Mouse (Mus musculus) cerebellum, adult 18-20 months (tissue): ENCODE data around the gene Gja1.
"Not testable (repeated sequence)": the region's sequence is repeated elsewhere in the genome, so short reads cannot be mapped to it uniquely, and the experiment has no call there.

ENCODE experiments used
- DNase-seq, 2 experiments: peaks; one replicate each; pipeline ENCODE4 v3.0.0; 2021

Gene Gja1

DNA sequence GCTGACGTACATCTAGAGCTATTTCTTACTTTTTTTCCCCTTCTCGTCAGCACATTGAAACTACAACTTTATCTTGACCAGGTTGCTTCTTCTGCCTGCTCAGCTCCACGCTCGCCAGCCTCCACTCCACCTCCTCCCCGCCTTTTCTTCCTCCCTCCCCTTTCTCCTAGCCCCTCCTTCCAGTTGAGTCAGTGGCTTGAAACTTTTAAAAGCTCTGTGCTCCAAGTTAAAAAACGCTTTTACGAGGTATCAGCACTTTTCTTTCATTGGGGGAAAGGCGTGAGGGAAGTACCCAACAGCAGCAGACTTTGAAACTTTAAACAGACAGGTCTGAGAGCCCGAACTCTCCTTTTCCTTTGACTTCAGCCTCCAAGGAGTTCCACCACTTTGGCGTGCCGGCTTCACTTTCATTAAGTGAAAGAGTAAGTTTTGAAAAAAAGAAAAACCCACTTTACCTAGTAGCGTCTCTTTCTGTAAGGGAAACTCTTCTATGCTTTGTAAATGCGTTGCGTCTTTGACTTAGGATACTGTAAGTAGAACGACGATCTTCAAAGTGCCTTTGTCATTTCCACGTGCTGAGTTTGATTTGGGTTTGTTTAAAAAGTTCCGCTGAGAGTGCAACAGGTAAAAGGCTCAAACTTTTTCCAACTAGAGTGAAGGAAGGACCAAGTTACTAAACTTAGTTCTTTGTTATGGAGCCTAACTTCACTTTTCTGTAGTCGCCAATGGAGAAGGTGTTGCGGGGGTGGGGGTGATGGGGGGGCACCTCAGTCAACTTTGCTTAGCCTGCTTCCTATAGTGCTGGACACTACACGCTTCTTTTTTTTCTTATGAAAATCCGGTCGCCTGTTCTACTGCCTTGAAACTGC, at the start of gene Gja1:
Gja1 (plus strand) TSS at position 234 of the 869 bp plus-strand sequence.
- no peak for DNase-seq

DNA sequence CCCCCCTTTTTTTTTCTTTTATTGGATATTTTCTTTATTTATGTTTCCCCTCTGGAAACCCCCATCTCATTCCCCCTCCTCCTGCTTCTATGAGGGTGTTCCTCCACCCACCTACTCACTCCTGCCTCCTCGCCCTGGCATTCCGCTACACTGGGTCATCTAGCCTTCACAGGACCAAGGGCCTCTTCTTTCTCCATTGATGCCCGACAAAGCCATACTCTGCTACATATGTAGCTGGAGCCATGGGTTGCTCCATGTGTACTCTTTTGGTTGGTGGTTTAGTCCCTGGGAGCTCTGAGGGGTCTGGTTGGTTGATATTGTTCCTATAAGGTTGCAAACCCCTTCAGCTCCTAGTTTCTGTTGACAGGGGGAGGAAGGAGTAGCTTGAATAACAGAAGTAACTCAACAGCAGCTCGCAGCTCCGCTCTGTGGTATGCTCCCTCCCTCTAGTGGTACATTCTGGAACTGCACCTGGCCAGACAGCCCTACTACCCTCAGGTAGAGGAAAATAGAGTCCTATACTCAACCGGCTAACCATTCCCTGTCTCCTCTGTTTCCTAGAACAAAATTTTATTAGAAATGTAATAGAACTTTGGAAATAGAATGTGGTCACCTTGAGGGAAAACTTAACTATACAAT, 38.2 kb upstream of the Gja1 start:
- DNase-seq = peak; percentile 74 to 75

DNA sequence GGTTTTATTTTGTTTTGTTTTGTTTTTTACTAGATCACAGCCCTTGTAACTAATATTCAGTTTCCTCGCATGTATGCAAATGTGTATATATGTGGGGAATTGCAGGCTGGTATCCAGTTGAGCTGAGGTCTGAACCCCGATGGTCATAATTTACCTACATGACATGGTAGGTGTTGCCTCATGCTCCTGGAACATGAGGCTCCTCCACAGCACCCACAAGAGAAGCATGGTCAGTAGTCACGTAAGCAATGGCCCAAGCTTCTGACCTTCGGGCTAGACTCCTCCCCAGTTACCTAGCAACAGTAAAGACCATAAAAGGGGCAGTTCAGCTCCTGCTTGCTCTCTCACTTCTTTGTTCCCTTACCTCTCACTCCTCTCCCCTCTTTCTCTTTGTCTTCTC, 16.7 kb upstream of the Gja1 start:
- no peak for DNase-seq

DNA sequence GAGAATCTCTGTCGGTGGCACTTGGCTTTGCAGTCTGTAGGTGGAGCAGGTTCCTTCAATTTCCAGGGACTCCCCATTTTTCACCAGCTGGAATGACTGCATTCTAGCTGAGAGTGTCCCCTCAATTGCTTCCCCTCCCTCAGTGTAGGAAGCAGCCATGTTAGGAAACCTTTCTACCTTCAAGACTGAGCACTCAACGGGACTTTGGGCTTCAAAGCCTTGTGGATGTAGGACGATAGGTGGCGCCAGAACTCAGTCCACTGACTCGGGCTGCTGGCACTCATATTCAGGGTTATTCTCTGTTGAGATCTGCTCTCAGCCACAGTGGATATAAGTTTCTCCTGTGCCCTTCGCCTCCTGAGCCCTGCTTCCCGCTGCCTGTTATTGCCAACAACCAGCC, 8.1 kb upstream of the Gja1 start:
- DNase-seq = peak; percentile 67 to 76

DNA sequence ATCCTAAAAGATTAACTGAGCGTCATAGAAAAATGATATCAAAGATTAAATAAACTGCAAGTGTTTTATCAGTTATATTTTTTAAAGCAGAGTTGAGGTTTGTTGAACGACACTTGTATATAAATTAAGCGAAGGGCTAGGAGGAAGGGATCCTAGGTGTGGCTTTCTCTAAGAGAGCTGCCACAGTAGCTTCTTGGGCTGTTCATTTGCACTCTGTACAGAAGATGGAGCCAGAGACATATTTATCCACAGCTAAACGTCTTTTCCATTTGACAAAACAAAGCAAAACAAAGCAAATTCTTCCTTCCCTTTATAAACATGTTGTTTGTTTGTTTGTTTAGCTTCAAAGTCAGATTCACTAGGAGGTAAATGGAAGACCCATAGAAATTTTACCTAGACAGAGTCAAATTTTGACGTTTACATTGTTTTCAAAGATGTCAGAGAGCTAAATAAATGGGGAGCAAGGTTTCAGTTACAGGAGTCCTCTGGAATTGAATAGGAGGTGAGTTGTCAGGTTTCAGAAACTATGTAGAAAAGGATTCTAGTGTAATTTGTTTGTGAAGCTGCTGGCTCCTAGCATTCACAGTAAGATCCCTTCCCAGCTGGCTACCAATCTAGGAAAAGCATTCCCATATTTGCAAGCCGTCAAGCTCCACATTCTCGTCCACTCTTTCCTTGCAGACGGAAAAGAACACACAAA, 4.0 kb upstream of the Gja1 start:
- no peak for DNase-seq

DNA sequence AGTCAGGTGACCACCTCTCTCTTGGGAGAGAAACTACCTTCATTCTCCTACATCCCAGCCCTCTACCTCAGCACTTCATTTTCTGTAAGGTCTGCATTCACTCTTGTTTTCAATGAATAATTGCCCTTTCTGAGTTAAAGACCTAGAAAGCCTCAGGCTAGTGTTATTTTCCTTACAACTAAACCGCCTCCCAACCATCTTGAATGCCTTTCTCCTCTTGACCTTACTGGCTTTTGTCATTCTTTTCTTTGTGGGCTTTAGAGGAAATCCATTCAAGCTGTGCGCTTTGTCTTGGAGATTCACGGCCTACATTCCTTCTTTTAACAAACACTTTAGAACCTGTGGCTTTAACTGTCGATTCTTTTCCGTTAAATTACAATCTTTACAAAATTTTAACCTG, 3.0 kb upstream of the Gja1 start:
- DNase-seq = no peak

DNA sequence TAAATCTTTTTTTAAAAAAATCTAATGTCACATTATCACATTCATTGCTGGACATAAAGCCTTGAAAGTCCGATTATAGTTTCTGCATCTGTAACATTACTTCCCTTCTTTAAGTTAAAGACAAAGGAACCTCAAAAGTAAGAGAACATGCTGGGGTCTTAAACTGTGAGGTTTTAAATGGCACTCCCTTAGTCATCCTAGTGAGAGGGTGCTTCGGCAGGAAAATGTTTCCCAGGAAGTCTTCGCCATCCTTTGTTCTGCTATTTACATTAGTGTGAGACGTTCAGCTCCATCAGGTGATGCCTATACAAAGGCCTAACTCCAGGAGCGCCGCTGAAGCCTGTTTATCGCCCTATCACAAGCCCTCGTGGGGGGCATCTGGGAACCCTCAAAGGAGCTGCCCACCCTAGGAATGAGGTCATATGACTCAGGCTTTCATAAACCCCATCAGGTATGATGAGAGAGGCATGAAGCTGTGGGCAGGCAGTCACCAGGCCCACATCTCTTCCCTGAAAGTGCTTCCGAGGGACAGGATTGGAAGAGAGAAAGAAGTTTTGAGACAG, 1.1 kb upstream of the Gja1 start:
- DNase-seq = no peak

DNA sequence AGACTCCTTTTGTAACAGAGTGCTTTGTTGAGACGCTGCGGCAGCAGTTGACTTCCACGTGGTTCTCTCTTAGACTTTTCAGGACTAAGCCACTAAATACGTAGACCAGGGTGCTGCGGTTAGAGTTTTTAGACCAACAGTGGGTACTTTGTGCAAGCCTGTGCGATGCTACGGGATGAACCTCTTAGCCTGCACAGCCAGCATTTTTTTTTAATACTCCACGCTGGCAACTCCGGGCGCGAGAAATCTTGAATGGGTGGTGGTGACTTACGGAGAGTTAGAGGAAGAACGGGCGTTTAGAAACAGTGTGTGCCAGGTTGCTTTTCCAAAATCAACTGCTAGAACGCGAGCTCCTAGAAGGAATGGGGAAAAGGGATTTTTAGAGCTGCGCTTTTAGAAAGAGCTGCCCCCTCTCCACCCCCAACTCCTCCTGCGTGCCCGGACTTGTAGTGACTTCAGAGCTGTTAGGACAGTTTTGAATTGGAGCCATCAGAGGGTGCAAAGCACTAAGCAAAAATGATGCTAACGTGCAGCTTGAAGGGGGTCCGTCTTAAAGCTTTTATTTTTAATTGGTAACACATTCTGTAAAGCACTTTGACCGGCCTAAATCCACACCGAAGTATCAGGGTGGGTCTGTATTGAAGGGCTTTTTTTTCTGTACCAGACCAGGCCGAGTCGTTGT, 977 bp downstream of the Gja1 start:
- no peak for DNase-seq

DNA sequence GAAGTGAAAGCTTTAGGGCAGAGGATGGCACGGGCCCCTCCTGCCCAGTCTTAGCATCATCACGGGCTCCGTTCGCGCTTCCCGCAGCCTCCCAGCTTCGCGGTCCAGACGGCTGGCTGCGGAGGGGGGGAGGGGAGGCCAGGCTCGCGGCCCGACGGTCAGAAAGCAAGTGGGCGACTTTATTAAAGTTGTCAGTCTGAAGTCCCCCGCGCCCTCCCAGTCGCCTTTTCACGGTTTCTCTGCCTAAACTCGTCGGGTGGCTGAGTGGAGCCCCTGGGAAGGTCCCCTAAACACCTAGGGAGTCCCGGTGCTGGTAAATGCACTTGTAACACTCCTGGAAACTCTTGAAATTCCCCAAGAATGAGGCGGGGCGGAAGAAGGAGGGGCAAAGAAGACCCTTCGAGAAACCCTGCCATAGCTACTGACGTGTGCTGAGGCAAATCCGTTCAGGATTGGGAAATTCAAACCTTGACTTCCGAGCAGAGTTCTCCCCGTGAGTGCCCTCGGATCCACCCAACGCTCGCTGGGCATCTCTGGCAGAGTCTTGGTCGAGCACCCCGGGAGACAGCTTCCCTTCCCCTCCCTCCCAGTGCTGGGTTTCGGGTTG, 1.6 kb downstream of the Gja1 start:
- peak in 1 of 2 experiments; percentile 7 for DNase-seq

DNA sequence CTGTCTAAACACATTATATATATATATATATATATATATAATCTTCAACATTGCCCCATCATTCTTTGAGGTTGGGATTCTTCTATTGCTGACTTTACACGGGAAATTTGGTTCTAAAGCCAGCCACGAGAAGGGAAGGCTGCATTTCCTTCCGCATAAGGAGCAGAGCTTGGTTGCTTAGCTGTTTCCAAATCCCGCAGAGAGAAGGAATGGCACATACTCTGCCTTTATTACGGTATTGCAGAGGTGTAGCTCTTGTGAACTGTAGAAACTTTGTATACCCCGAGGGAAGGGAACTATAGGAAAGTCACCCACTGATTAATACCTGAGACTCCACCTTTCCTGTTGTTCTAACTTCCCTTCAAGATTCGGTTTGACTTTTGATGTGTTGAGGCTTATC, 2.6 kb downstream of the Gja1 start:
- DNase-seq = no peak

DNA sequence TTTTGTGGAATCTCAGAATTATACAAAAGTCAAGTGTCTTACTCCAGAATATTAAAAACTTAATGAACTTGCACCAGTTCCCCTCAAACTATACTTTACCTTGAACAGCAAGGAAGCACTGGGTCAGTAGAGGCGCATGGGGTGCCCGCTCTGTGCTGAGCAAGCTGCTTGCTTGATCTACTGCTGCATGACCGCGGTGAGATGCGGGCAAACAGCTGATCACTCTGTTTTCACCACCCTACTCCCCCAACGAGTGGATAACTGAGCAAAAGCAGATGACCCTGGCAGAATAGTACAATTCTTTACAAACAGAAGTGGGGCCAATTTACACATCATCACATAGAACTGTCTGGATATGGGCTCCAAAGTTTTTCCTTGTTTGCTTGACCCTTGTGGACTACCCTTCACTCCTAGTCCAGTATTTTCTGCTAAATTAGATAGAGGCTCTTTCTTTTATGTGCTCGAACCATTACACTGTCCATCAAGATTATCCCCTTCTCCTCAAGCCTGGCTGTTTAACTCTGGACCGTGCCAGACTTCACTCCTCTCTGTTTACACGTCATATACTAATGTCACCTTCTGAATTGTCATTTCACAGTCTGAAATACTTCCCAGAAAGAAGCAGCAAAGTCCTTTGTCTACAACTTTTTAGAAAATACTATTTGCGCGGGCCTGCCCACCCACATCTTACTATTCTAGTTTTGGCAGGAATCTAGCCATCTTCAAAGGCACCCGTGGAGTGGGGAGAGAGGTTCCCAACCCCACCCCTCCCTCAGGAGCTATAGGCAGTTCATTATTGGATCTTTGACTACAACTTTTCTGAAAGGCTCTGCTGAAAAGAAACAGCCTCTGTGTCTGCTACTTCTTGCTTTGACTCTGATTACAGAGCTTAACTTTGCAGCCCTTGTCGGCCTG, 8.3 kb downstream of the Gja1 start:
- DNase-seq = no peak

DNA sequence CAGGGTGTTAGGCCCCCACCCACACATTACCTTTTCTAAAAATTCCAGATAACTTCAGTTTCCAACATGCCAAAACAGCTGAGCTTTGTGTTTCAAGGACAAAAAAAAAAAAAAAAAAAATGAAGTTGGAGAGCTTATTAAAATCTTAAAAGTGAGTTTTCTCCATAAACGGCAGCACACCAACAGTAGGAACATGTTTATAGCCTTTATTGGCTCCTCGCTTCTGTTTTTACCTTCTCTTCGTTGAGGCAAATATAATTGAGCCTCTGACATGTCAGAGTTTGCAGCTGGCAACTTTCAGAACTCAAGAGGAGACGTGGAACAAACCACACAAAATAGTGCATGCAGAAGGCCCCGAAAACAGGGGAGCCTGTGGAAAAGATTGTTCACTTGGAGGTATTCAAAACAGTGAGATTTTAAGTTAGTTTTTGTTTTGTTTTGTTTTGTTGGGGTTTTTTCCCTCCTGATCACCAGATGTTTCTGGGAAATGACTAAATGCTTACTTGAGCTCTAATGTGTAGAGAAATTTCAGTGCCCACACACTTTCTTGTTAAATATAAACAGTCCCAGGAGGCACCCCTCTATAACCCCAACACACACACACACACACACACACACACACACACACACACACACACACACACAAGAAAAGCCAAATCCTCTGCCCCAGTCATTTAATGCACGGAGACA, 16.1 kb downstream of the Gja1 start:
- DNase-seq = no peak

DNA sequence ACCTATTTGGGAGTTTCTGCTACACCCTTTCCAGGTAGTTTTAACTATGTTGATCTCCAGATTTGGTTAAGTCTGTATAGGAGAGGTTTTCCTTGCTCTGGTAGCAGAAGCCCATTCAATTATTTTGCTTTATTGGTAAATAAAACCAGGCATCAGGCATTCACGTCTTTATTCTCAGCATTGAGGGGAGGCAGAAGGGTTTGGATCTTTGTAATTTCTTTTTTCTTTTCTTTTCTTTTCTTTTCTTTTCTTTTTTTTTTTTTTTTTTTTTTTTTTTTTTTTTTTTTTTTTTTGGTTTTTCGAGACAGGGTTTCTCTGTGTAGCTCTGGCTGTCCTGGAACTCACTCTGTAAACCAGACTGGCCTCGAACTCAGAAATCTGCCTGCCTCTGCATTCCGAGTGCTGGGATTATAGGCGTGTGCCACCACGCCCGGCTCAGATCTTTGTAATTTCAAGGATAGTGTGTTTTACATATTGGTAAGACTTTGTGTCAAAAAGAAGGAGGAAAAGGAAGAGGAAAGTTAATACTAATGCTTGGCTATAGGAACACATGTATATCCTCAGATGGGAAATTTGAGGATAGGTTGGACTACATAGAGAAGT, 16.8 kb downstream of the Gja1 start:
- not testable (repeated sequence) for DNase-seq

DNA sequence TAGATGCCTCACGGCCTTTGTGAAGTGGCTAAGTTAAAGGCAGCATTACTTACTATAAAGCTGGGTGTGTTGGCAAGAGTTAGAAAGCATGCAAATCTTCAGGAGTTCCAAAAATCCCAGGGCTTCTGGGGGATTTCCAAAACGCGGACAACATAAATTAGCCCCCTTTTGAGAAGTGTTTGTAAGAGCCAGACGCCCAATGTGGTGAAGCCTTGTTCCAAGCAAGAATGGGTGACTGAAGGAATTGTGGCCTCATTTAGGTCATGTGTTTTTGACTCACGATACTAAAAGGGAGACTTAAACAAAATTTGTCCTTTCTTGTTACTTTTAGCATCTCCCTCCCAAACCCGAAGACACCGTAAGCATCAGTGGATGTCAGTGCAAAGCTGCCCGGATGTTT, 20.7 kb downstream of the Gja1 start:
- DNase-seq = no peak

DNA sequence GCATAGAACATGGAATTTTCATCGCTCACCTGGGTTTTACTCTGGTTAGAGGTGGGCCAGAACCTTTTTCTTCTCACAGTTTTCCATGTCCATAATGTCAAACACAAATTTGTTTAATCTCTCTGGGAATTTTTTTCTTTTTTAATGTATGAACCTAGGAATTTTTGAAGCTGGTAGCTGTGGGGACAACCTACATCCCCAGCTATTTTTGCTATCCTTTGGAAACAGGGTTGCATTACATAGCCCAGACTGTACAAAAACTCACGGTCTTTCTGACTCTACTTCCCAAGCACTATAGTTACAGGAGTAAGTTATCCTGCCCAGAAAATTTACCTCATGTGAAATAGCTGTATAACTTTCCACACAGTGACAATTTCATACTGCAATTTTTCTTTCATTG, 21.2 kb downstream of the Gja1 start:
- no peak for DNase-seq

DNA sequence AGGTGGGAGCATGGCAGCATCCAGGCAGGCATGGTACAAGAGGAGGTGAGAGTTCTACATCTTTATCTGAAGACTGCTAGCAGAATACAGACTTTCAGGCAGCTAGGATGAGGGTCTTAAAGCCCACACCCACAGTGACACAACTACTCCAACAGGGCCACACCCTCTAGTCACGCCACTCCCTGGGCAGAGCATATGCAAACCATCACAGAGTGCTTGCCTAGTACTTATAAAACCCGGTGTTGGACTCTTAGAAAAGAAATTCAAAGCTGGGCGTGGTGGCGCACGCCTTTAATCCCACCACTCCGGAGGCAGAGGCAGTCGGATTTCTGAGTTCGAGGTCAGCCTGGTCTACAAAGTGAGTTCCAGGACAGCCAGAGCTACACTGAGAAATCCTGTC, 24.3 kb downstream of the Gja1 start:
- not testable (repeated sequence) for DNase-seq

DNA sequence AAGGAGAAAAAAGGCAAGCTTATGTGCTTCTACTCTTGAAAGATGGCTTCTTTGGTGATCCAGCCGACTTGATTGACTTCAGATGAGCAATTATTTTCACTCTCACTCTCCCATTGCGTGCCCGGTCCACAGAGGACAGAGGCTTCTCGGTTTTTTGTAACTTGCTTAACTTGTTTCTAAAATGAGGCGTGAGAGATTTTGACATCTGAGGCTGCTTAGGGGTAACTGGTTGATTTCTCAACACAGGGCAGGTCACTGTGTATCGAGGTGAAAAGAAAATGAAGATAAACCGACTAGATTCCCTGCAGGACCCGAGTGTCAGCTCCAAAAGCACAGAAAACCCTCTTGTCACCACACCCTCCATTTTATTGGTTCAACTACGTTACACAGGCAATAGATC, 28.8 kb downstream of the Gja1 start:
- no peak for DNase-seq

DNA sequence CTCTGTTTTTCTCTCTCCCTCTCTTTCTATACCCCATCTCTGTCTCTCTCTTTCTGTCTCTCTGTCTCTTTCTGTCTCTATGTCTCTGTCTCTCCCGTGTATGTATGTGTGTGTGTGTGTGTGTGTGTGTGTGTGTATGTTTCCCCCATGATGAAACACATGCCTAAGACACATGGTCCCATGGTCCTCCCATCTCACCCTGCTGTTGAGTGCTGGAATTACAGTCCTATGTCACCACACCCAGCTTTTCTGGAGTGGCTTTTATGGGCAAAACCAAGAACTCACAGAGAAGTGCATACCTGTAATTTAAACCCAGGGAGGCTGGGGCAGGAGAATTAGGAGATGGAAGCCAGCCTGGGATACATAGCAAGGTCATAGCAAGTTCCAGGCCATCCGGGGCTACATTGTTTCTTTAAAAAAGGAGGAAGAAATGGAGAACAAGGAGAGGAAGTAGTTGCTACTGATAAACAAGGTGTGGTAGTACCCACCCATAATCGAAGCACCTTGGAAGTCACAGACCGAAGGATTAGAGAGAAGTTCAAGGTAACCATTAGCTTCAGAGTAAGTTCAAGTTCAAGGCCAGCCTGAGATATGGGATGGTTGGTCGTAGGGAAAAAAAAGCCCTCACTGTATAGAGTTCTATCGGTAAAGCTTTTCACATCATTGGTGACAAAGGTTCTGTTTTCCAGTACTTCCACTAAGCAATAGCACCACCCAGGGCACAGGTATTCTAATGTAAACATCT, 29.4 kb downstream of the Gja1 start:
- DNase-seq = no peak

DNA sequence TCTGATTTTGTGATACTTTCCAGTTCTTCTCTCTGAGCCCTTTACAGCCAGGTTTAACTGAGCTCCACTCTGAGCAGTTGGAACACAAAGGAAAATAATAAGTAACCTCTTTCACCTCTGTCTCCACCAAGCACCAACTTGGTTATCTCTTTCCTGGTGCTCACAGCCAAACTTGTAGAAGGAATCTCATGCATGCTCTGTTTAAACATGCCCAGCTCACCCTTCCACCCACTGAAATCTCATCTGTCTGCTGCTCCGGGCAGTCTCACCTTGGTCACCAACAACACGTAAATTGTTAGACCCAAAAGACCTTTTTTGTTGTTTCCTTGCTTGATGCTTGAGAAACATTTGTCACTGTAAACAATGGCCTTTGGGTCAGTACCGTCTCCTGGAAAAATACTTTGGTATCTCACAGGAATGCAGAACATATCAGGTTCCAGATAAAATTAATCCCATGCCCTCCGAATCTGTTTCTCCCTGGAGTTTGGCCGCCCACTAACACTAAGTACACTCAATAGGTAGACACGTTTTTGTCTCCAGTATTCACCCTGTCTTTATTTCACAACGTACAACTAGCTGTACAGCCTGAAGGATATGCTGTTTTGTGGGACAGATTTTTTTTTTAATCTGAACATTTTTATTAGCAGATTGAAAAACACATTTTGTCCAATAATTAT, 38.9 kb downstream of the Gja1 start:
- no peak for DNase-seq
